Mouse (Mus musculus) cortical plate, adult 2 months (tissue): ENCODE measurements around the gene Atp2a1. TPM values are rescaled to one million over a fixed set of nuclear protein-coding genes. Genes with fewer than 3 reads are reported as not detected.
A peak's percentile ranks its signal among the peaks of the same experiment; 100 is the strongest.

Experiments used
- H3K27ac ChIP-seq: fragments of 200-500 bp; 2 replicates; pipeline ENCODE4 v1.5.1; 2012; ENCODE audit warnings: low read length, control low read depth, inconsistent platforms; ENCODE audit not compliant: insufficient read depth
- H3K4me1 ChIP-seq: fragments of 200-500 bp; 2 replicates; pipeline ENCODE4 v1.6.1; 2011; ENCODE audit warnings: low read length; ENCODE audit not compliant: control insufficient read depth, insufficient read depth
- H3K4me3 ChIP-seq: fragments of 200-500 bp; 2 replicates; pipeline ENCODE4 v1.5.1; 2011; ENCODE audit warnings: mild to moderate bottlenecking, low read length, control low read depth; ENCODE audit not compliant: insufficient read depth
- CTCF ChIP-seq: fragments of 200-500 bp; IDR thresholded peaks from 2 replicates; pipeline ENCODE4 v1.5.1; 2011; ENCODE audit warnings: mild to moderate bottlenecking, control low read depth, low read length; ENCODE audit not compliant: insufficient read depth; ENCODE audit errors: extremely low read depth
- POLR2A ChIP-seq: fragments of 200-500 bp; IDR thresholded peaks from 2 replicates; pipeline ENCODE4 v1.6.1; 2011; ENCODE audit warnings: mild to moderate bottlenecking, low read length, control low read depth; ENCODE audit not compliant: insufficient read depth; ENCODE audit errors: extremely low read depth
- polyA plus RNA-seq: library from polyadenylated mRNA; depleted of rRNA; stranded (reverse); fragments of >200 nt; gene quantifications from 2 replicates; pipeline ENCODE4 v1.2.3, GENCODE M21; 2012; rRNA removed

The Atp2a1 gene
- polyA plus RNA-seq, 1 experiment = 0.52 TPM

DNA sequence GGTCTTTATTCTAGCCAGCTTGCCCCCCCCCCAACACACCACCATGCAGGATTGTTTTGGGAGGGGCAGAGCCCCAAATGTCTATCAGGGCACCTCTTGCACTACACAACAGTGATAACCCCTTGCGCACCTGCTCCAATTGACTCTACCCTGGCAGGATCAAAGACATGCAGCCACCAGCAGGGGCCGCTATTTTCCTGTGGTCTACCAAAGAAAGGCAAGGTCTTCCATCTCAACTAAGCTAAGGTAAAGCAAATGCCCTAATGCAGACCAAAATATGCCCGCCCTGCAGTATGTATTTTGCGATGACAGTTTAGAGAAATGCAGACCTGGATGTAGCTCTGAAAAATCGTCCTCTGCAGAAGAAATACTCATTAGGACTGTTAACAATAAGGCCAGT, 63.4 kb downstream of the Atp2a1 start:
- TF ChIP-seq POLR2A = no peak
- peak; percentile 89 for TF ChIP-seq CTCF
- Histone ChIP-seq H3K4me3 (no peak overlapping the region), H3K4me1 (0 out of 2 replicates have a peak, but pooled peaks cover 2% of the 10 kb centered on the region), H3K27ac (no peak overlapping the region)

DNA sequence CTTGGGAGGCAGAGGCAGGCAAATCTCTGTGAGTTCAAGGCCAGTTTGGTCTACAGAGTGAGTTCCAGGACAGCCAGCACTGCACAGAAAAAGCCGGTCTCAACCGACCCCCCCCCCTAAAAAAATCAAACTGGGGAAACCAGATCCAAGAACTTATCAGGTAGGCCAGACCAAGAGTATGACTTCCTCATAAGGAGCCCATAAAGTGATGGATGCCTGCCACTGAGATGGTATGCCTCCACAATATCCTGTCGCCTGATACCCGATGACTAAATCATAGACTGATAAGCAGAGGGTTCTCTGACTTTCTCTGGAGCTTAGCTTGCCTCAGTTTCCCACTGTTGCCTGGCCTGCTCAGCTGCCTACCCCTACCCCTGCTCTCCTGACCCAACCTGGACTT, 65.1 kb downstream of the Atp2a1 start:
- Histone ChIP-seq H3K4me1 (0 out of 2 replicates have a peak, but pooled peaks cover 2% of the 10 kb centered on the region), H3K4me3 (no peak overlapping the region), H3K27ac (no peak overlapping the region)
- TF ChIP-seq CTCF = no peak
- TF ChIP-seq POLR2A = no peak

DNA sequence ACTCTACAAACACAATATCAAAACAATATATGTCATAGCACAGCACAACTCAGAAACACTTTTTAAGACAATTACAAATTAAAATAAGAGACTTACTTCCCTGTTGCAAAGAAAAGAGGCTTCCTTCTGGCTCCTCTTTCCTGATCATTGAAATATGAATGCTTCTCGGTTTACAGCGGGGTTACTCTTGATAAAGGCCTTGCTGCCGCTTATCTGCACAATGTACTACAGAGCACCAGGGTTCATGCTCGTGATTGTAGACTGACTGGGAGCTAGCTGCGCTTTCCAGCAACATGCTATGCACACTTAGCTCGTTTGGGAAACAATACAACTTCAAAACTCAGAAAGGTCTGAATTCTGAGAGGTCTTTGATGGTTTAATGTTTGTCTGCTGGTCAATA, 65.7 kb downstream of the Atp2a1 start:
- H3K4me3 ChIP-seq = no peak overlapping the region
- no peak for TF ChIP-seq CTCF
- TF ChIP-seq POLR2A = no peak
- 0 out of 2 replicates have a peak, but pooled peaks cover 2% of the 10 kb centered on the region for H3K4me1 ChIP-seq
- no peak overlapping the region for H3K27ac ChIP-seq

DNA sequence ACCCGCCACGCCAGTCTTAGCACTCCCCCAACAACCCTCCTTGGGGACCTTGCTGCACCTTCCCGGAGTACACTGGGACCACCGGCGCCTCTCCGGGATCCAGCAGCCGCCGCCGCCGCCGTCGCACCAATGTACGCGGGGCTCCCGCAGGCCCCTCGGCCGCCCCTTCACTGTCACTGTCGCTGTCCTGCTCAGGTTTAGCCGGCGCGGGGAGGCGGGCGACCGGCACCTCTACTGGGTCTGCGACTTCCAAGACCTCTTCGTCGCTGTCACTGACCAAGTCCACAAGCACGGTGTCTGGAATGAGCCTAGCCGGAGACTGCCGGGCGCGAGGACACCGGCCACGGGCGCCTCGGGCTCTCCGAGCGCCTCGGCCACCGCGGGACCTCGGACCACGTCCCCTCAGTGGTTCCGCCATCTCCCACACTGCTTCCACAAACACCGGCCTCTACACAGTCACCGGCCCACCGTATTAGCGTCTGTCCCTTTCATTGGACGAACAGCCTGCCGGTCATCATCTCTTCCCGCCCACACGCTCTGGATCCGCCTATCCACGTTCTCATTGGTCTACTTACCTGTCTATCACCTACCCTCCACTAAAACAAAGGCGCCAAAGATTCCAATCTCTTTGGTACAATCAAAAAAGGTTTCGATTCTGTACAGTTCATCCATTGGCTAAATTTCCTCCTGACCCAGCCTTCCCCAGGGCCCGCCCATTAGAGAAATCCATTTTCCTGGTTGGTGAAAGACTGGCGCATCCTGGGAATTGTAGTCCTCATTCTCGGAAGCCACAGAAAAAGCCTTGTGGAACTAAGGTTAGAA, 66.4 kb downstream of the Atp2a1 start, which contains the start of gene Nfatc2ip:
TSS of gene Nfatc2ip (minus strand) at position 440 of the 822 bp plus-strand sequence.
- Histone ChIP-seq H3K27ac (no peak within 1 kb of the TSS), H3K4me3 (peak within 1 kb of the TSS; percentile 48), H3K4me1 (0 out of 2 replicates have a peak, but pooled peaks cover 2% of the 10 kb centered on the region)
- peak; percentile 93 for TF ChIP-seq POLR2A
- no peak for TF ChIP-seq CTCF

Other genes with a start within 250 kb of the Atp2a1 start
- 46.1 and 49.2 TPM in 2 replicates for gene Sbk1, start 190.5 kb downstream of the Atp2a1 start, polyA plus RNA-seq
- gene Lat, start 93.5 kb downstream of the Atp2a1 start, polyA plus RNA-seq = 1.3 and 1.4 TPM in 2 replicates
- 171 and 177 TPM in 2 replicates for gene Spns1, start 85.7 kb downstream of the Atp2a1 start, polyA plus RNA-seq
- gene Nfatc2ip, start 66.4 kb downstream of the Atp2a1 start, polyA plus RNA-seq = 6.3 and 6.4 TPM in 2 replicates
- 0.36 and 0.79 TPM in 2 replicates for gene Cd19, start 48.2 kb downstream of the Atp2a1 start, polyA plus RNA-seq
- 21.9 and 23.8 TPM in 2 replicates for gene Rabep2, start 34.3 kb downstream of the Atp2a1 start, polyA plus RNA-seq
- 63.7 and 66.0 TPM in 2 replicates for gene Sh2b1, start 12.3 kb upstream of the Atp2a1 start, polyA plus RNA-seq
- 90.1 and 96.8 TPM in 2 replicates for gene Tufm, start 24.3 kb upstream of the Atp2a1 start, polyA plus RNA-seq
- gene Atxn2l, start 40.3 kb upstream of the Atp2a1 start, polyA plus RNA-seq = 119 and 129 TPM in 2 replicates
- gene Eif3c, start 103.3 kb upstream of the Atp2a1 start, polyA plus RNA-seq = 102 and 103 TPM in 2 replicates
- gene Apobr, start 121.8 kb upstream of the Atp2a1 start, polyA plus RNA-seq = 0.84 and 0.93 TPM in 2 replicates
- gene Cln3, start 122.7 kb upstream of the Atp2a1 start, polyA plus RNA-seq = 41.8 and 42.3 TPM in 2 replicates
- gene Il27, start 131.8 kb upstream of the Atp2a1 start, polyA plus RNA-seq = 0.19 TPM in 1 of 2 replicates, not detected in the other
- gene Nupr1, start 167.8 kb upstream of the Atp2a1 start, polyA plus RNA-seq = 21.6 and 23.1 TPM in 2 replicates
- 38.1 and 43.4 TPM in 2 replicates for gene Sgf29, start 186.2 kb upstream of the Atp2a1 start, polyA plus RNA-seq
- gene Sult1a1, start 213.3 kb upstream of the Atp2a1 start, polyA plus RNA-seq = 14.1 and 16.5 TPM in 2 replicates
- 51.2 and 55.8 TPM in 2 replicates for gene Bola2, start 232.3 kb upstream of the Atp2a1 start, polyA plus RNA-seq
- gene Slx1b, start 232.7 kb upstream of the Atp2a1 start, polyA plus RNA-seq = 31.2 and 33.8 TPM in 2 replicates
- 204 and 218 TPM in 2 replicates for gene Coro1a, start 244.7 kb upstream of the Atp2a1 start, polyA plus RNA-seq